Mouse (Mus musculus): ENCODE results near the gene Rpl38. TPM values are rescaled to one million over a fixed set of nuclear protein-coding genes. Genes with fewer than 3 reads are reported as not detected.
A peak's percentile ranks its signal among the peaks of the same experiment; 100 is the strongest.
"Not testable (repeated sequence)": the region's sequence is repeated elsewhere in the genome, so short reads cannot be mapped to it uniquely, and the experiment has no call there.

Gene Rpl38
- polyA plus RNA-seq, 1 experiment from 2014 or later: 869 TPM

DNA sequence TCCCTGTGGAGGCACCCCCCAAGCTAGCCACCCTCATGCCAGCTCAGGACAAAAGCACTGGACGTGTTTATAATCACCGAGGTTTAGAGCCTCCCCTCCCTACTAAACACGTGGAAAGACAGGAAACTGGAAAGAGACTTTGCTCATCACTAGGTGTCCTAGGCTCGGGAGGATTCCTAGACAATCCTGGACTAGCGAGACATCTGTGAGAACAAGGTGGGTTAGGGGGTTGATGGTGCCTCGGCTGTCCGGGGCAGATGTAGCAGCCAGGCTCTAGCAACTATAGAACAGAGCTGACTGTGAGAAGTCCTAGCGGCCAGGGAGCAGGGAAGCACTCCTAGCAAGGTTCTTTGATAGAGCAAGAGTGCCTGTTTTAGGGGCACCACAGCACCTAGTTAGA is 5.9 kb downstream of the Rpl38 start:
- no peak for ATAC-seq (ENCODE audit: low FRiP score)
- H3K4me1 ChIP-seq (replicated peaks; ENCODE audit: control insufficient read depth, insufficient read depth, low read length): peaks cover 27% of the 10 kb centered on the region
- WGBS: 53% methylated on average over 8 of the region's 8 CpGs
- DNase-seq (ENCODE audit: low spot score): no peak
- no peak overlapping the region; the same call in 1 of the 2 replicates for H3K9ac ChIP-seq
- H3K9me3 ChIP-seq (ENCODE audit: control insufficient read depth, low read length): no peaks in the 10 kb centered on the region
- no peak overlapping the region for H3K4me3 ChIP-seq (replicated peaks; ENCODE audit: low read length)
- H3K4me2 ChIP-seq (replicated peaks): no peak overlapping the region
- H3K27me3 ChIP-seq (ENCODE audit: control insufficient read depth, insufficient read depth, low read length): peaks cover 9% of the 10 kb centered on the region; the same call in 1 of the 2 replicates
- peak overlapping the region; percentile 11; the same call in 1 of the 2 replicates for H3K27ac ChIP-seq
- H3K36me3 ChIP-seq (replicated peaks; ENCODE audit: control insufficient read depth, insufficient read depth): peaks cover 44% of the 10 kb centered on the region

DNA sequence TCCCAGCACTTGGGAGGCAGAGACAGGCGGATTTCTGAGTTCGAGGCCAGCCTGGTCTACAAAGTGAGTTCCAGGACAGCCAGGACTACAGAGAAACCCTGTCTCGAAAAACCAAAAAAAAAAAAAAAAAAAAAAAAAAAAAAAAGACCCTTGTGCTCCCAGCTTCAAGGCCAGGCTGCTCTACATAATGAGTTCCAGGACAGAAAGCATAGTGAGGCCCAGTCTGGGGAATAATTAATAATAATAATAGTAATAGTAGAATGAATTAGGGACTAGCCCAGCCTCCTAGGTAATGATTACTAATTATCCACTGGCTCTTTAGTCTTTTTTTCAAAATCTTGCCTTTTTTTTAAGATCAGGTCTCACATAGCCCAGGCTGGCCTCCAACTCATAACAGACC is 6.5 kb downstream of the Rpl38 start:
- not testable (repeated sequence) for H3K9ac ChIP-seq, H3K27ac ChIP-seq
- H3K4me2 ChIP-seq (replicated peaks): peak overlapping the region; percentile 84

DNA sequence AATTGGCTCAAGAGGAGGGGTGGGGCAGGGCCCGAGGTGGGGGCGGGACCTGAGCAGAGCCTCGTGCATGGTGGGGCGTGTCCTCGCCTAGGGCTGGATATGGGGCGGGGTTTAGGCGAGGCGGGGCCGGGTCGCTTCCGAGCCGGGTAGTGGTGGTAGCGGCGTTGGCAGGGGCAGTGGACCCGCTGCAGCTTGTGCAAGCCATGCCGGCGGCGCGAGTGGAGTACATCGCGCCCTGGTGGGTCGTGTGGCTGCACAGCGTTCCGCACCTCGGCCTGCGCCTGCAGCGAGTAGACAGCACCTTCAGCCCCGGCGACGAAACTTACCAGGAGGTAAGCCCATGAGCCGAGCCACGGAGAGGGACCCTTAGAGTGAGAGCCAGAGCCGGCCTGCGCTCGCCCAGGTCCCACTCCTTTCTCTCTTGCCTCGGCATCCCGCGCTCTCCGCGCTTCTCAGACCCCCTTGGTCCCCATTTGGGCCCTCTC is 7.1 kb downstream of the Rpl38 start, which contains the start of gene Ttyh2:
Gene Ttyh2 (plus strand): TSS at position 91 of the 485 bp plus-strand sequence.
- H3K4me1 ChIP-seq (replicated peaks; ENCODE audit: control insufficient read depth, insufficient read depth, low read length): peaks cover 23% of the 10 kb centered on the region
- peak within 1 kb of the TSS; percentile 84 for H3K4me2 ChIP-seq (replicated peaks)
- peak within 1 kb of the TSS; percentile 67 for H3K27ac ChIP-seq
- H3K4me3 ChIP-seq (replicated peaks; ENCODE audit: low read length): peak within 1 kb of the TSS; percentile 45
- ATAC-seq (ENCODE audit: low FRiP score) (peak; percentile 63), DNase-seq (ENCODE audit: low spot score) (peak; percentile 72)
- peaks cover 42% of the 10 kb centered on the region for H3K36me3 ChIP-seq (replicated peaks; ENCODE audit: control insufficient read depth, insufficient read depth)
- H3K27me3 ChIP-seq (ENCODE audit: control insufficient read depth, insufficient read depth, low read length): peaks cover 9% of the 10 kb centered on the region; the same call in 1 of the 2 replicates
- no peaks in the 10 kb centered on the region for H3K9me3 ChIP-seq (ENCODE audit: control insufficient read depth, low read length)
- peak within 1 kb of the TSS; percentile 71 for H3K9ac ChIP-seq
- WGBS: under 1% methylated on average over 40 of the region's 40 CpGs

More for the DNA sequence above, 6.5 kb downstream of the Rpl38 start:
- H3K27me3 ChIP-seq (ENCODE audit: control insufficient read depth, insufficient read depth, low read length); DNase-seq (ENCODE audit: low spot score); ATAC-seq (ENCODE audit: low FRiP score); H3K9me3 ChIP-seq (ENCODE audit: control insufficient read depth, low read length): not testable (repeated sequence)
- peaks cover 27% of the 10 kb centered on the region for H3K4me1 ChIP-seq (replicated peaks; ENCODE audit: control insufficient read depth, insufficient read depth, low read length)
- peaks cover 44% of the 10 kb centered on the region for H3K36me3 ChIP-seq (replicated peaks; ENCODE audit: control insufficient read depth, insufficient read depth)
- 86% methylated on average over 1 of the region's 3 CpGs for WGBS
- H3K4me3 ChIP-seq (replicated peaks; ENCODE audit: low read length): peak overlapping the region; percentile 45; the same call in 1 of the 2 replicates

DNA sequence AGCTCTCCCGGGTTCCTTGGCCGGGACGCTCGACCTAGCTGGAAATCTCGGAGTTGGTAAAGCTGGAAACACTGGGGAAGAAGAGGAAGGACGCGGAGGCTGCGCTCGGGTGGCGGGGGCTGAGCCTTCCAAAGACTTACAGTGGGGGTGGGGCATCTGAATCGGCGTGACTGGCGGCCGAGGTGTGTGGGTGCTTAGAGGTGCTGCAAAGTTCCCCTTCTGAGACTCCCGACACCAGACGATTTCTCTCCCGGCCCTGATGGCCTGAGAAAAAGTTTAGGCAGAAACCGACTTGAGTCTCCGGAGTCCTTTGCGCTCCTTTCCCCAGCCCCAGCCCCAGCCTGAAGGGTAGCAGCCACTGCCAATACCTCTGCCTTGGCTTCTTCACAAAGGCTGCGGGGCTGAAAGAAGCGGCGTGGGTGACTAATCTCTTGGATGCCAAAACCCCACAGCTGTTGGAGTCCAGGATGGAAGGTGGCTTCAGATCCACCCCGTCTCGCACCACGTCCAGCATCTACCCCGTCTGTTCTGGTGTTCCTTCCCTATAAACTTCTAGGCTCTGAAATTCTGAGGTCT is 7.6 kb downstream of the Rpl38 start:
- Histone ChIP-seq H3K4me1 (replicated peaks; ENCODE audit: control insufficient read depth, insufficient read depth, low read length) (peaks cover 23% of the 10 kb centered on the region), H3K27ac (peak overlapping the region; percentile 67), H3K9ac (peak overlapping the region; percentile 71), H3K9me3 (ENCODE audit: control insufficient read depth, low read length) (no peaks in the 10 kb centered on the region), H3K4me3 (replicated peaks; ENCODE audit: low read length) (peak overlapping the region; percentile 45), H3K36me3 (replicated peaks; ENCODE audit: control insufficient read depth, insufficient read depth) (peaks cover 36% of the 10 kb centered on the region), H3K4me2 (replicated peaks) (peak overlapping the region; percentile 84), H3K27me3 (ENCODE audit: control insufficient read depth, insufficient read depth, low read length) (peaks cover 9% of the 10 kb centered on the region; the same call in 1 of the 2 replicates)
- ATAC-seq (ENCODE audit: low FRiP score): no peak
- 4% methylated on average over 27 of the region's 27 CpGs for WGBS
- DNase-seq (ENCODE audit: low spot score): no peak

DNA sequence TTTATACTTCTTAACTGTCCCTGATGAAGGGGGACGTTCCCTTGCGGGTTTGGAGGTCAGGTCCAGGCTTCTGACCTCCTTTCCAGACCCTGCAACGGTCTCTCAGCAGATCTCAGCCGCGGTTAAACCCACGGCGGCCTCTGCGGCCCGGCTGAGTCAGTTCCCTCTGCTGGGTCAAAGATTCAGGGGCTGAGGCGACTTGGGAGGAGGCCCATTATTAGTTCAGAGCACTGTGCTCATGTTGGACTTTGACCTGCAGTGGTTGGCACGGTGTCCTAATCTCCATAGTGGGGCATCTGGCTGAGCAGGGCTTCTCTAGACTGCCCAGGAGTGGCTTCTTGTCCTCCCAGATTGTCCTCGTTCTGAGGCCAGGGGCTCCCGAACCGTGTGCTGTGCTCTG is 8.1 kb downstream of the Rpl38 start:
- 9% methylated on average over 14 of the region's 14 CpGs for WGBS
- ATAC-seq (ENCODE audit: low FRiP score): no peak
- DNase-seq (ENCODE audit: low spot score): no peak
- peak overlapping the region; percentile 67; the same call in 1 of the 2 replicates for H3K27ac ChIP-seq
- H3K4me2 ChIP-seq (replicated peaks): peak overlapping the region; percentile 84
- peaks cover 23% of the 10 kb centered on the region for H3K4me1 ChIP-seq (replicated peaks; ENCODE audit: control insufficient read depth, insufficient read depth, low read length)
- no peaks in the 10 kb centered on the region for H3K9me3 ChIP-seq (ENCODE audit: control insufficient read depth, low read length)
- peak overlapping the region; percentile 45 for H3K4me3 ChIP-seq (replicated peaks; ENCODE audit: low read length)
- H3K27me3 ChIP-seq (ENCODE audit: control insufficient read depth, insufficient read depth, low read length): peaks cover 9% of the 10 kb centered on the region; the same call in 1 of the 2 replicates
- peak overlapping the region; percentile 71 for H3K9ac ChIP-seq
- H3K36me3 ChIP-seq (replicated peaks; ENCODE audit: control insufficient read depth, insufficient read depth): peaks cover 31% of the 10 kb centered on the region

DNA sequence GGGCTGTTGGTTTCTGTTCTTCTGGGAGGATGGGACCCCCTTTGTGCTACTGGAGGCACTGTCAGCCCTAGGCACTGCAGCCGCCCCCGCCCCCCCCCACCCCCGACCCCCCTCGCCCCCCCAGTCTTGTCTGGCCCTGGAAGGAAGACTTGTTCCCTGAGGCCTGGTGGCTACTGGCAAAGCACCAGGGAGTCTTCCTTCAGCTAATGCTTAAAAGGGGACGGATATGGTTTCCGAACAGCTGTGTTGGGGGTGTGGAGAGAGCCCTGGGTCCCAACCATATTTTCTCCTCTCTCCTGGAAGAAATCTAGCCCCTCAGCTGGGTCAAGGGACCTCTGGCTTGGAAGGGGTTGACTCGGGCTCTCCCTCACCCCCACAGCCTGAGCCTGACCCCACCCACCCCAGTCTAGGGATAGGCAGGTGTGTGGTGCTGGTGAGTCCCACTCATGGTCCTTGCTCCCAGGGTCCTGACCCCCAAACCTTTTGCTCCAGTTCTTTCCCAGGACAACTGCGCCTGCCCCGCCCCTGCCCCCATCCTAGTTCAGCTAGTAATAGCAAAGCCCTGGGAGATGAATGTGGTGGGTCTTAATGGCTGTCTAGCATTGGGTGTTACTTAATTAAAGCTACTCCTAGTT is 8.7 kb downstream of the Rpl38 start:
- H3K27me3 ChIP-seq (ENCODE audit: control insufficient read depth, insufficient read depth, low read length): peaks cover 9% of the 10 kb centered on the region; the same call in 1 of the 2 replicates
- peaks cover 23% of the 10 kb centered on the region for H3K4me1 ChIP-seq (replicated peaks; ENCODE audit: control insufficient read depth, insufficient read depth, low read length)
- peak overlapping the region; percentile 71; the same call in 1 of the 2 replicates for H3K9ac ChIP-seq
- no peaks in the 10 kb centered on the region for H3K9me3 ChIP-seq (ENCODE audit: control insufficient read depth, low read length)
- H3K4me2 ChIP-seq (replicated peaks): peak overlapping the region; percentile 84
- WGBS: 52% methylated on average over 7 of the region's 9 CpGs
- no peak overlapping the region; the same call in 1 of the 2 replicates for H3K27ac ChIP-seq
- ATAC-seq (ENCODE audit: low FRiP score) (no peak), DNase-seq (ENCODE audit: low spot score) (no peak)
- H3K36me3 ChIP-seq (replicated peaks; ENCODE audit: control insufficient read depth, insufficient read depth): peaks cover 25% of the 10 kb centered on the region
- H3K4me3 ChIP-seq (replicated peaks; ENCODE audit: low read length): peak overlapping the region; percentile 45

DNA sequence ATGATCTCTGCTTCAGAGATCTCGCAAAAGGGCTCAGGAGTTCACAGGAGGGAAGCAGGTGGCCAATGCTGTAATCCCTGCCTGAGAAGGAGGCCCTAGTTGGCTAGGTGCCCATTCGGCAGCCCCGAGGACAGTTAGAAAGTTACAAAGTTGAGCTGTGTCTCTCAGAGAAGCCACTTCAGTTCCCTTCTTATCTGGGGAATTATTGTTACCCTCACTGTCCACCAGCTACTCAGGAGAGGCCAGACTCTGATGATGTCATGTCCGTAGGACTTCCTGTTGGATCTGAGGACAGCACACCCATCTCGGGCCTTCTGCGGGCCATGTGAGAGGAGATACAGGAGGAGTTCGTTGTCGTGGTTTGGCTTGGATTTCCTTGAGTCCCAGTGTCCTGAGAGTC is 11.3 kb downstream of the Rpl38 start:
- 74% methylated on average over 8 of the region's 8 CpGs for WGBS
- H3K27me3 ChIP-seq (ENCODE audit: control insufficient read depth, insufficient read depth, low read length): peaks cover 9% of the 10 kb centered on the region; the same call in 1 of the 2 replicates
- no peak overlapping the region for H3K4me2 ChIP-seq (replicated peaks)
- no peak overlapping the region for H3K27ac ChIP-seq
- H3K4me1 ChIP-seq (replicated peaks; ENCODE audit: control insufficient read depth, insufficient read depth, low read length): peaks cover 23% of the 10 kb centered on the region
- H3K36me3 ChIP-seq (replicated peaks; ENCODE audit: control insufficient read depth, insufficient read depth): no peaks in the 10 kb centered on the region
- H3K4me3 ChIP-seq (replicated peaks; ENCODE audit: low read length): no peak overlapping the region
- H3K9me3 ChIP-seq (ENCODE audit: control insufficient read depth, low read length): no peaks in the 10 kb centered on the region
- no peak for ATAC-seq (ENCODE audit: low FRiP score)
- DNase-seq (ENCODE audit: low spot score): no peak
- no peak overlapping the region for H3K9ac ChIP-seq

DNA sequence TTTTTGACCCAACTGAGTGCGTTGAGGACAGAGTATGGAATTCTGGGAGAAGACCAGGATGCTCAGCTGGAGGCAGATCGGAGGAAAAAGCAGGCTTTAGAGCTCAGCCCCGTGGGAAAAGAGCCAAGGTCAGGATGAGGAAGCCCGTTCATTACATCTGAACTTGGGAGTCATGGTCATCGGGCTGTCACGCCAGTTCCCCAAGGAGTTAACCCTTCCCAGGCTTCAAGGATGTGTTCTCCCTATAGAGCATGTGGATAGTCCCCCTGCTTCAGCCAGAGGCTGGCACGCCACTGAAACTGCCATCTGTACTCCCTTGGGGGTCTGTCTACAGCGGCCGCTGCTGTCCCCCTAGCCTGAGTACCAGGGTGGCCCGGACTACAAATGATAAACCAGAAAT is 12.0 kb downstream of the Rpl38 start:
- no peak overlapping the region for H3K9ac ChIP-seq
- H3K4me2 ChIP-seq (replicated peaks): no peak overlapping the region
- no peaks in the 10 kb centered on the region for H3K36me3 ChIP-seq (replicated peaks; ENCODE audit: control insufficient read depth, insufficient read depth)
- ATAC-seq (ENCODE audit: low FRiP score): no peak
- H3K9me3 ChIP-seq (ENCODE audit: control insufficient read depth, low read length): no peaks in the 10 kb centered on the region
- DNase-seq (ENCODE audit: low spot score): no peak
- 50% methylated on average over 10 of the region's 10 CpGs for WGBS
- H3K27me3 ChIP-seq (ENCODE audit: control insufficient read depth, insufficient read depth, low read length): peaks cover 9% of the 10 kb centered on the region; the same call in 1 of the 2 replicates
- no peak overlapping the region for H3K27ac ChIP-seq
- H3K4me3 ChIP-seq (replicated peaks; ENCODE audit: low read length): no peak overlapping the region
- peaks cover 19% of the 10 kb centered on the region for H3K4me1 ChIP-seq (replicated peaks; ENCODE audit: control insufficient read depth, insufficient read depth, low read length)

DNA sequence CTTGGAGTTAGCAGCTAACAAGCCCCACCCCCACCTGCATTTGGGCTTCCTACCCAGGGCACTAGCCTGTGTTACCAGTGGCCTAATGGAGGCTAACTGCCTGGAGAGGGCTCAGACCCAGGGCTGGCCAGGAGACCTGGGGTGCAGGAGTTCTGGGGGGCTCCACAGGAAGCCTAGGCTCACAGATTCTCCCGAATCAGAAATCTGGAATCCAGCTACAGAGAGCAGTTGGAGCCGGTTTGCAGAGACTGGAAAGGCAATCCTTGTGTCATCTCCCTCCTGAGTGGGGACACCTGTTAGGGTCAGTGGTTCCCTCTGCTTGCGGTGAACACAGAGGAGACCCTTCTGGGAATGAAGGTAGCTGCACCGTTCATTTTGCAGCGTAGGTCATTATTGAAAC is 12.7 kb downstream of the Rpl38 start:
- WGBS: 56% methylated on average over 5 of the region's 5 CpGs
- H3K27ac ChIP-seq: no peak overlapping the region

More for the DNA sequence above, 12.7 kb downstream of the Rpl38 start:
- DNase-seq (ENCODE audit: low spot score) (no peak), ATAC-seq (ENCODE audit: low FRiP score) (no peak)
- Histone ChIP-seq H3K36me3 (replicated peaks; ENCODE audit: control insufficient read depth, insufficient read depth) (no peaks in the 10 kb centered on the region), H3K4me2 (replicated peaks) (no peak overlapping the region), H3K9ac (no peak overlapping the region), H3K27me3 (ENCODE audit: control insufficient read depth, insufficient read depth, low read length) (peaks cover 7% of the 10 kb centered on the region; the same call in 1 of the 2 replicates), H3K9me3 (ENCODE audit: control insufficient read depth, low read length) (no peaks in the 10 kb centered on the region), H3K4me1 (replicated peaks; ENCODE audit: control insufficient read depth, insufficient read depth, low read length) (peaks cover 11% of the 10 kb centered on the region), H3K4me3 (replicated peaks; ENCODE audit: low read length) (no peak overlapping the region)
